Mouse (Mus musculus): Measurements from ENCODE around the gene Zfp799.

The Zfp799 gene

DNA sequence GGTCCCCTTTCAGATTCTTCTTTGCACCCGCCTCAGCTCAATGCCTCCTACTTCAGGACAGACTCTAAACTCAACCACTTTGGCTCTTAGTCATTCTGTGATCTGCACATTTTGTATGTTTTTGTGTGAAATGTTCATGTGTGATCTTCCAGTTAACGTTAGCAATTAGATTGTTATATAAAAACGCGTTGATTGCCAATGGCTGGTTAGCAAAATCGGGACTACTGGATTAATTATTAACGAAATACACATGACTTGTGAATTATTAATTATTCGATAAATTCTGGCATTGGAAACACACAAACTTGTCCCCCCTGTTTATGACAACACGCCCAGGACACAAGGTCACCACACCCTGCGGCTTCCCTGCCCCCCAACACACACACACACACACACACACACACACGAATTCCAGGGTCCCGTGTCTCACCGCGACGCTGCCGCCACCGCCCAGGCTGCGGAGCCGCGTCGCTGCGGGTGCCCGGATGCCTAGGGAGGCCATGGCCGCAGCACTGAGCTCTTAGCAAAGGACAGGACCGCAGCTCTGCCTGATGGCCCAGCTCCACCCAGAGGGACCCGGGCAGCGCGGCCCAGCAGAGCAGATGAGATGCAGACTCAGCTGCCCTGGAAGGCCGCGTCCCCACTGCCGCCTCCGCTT is 42.5 kb downstream of the Zfp799 start:
- in situ Hi-C loops (cut with MseI, MboI), result no loop called here

DNA sequence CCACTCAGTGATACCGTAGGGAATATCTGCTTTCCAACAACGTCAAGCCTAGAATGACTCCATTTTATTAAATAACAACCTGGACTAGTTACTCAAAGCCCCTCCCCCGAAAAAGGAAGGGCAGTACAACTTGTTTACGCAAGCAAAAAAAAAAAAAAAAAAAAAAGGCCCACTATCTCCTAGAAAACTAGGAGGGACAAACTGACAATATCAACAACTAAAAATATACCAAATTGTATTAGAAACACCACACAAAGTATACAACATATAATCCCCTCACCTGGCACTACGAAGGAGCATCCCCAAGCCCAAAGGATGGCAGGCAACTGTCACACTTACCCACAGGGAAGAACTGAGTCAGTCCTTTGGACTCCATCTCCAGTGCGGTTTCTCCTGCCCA is 43.1 kb downstream of the Zfp799 start:
- in situ Hi-C loops (cut with MseI, MboI), result no loop called here

DNA sequence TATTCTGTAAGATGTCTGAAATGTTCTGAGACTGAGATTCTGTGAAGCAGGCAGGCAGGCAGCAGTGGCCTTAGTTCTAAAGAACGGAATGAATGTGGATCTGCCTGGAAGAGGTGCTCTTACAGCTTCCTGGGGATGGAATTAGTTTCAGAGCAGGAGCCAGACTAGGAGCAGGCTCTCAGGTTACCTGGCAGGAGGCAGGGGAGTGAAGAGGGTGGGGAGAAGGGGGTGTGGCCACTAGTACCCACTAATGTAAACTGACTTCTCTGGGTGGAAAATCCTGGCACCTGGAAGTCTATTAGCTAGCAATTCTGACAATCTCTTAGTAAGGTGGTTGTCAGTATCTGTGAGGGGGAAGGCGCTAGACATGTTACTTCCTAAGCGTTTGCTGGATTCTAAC is 44.4 kb downstream of the Zfp799 start:
- in situ Hi-C loops (cut with MseI, MboI), result no loop called here

DNA sequence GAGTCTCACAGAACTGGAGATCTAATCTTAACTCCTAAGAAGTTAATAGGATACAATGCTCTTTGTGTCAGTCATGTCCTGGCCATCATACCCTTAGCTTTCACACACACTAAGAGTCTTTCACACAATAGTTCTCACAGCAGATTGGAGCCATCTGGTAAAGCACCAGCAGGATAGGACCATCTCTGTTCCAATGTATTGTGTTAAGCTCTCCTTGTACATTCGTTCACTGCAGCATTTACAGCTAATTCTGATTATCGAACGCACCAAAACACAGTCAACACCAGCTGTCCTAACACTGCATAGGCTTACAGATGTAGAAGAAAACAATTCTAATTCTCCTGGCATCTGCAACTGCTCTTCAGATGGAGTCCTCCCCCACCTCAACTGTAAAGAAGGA is 52.5 kb downstream of the Zfp799 start:
- in situ Hi-C loops (cut with MseI, MboI), result no loop called here

DNA sequence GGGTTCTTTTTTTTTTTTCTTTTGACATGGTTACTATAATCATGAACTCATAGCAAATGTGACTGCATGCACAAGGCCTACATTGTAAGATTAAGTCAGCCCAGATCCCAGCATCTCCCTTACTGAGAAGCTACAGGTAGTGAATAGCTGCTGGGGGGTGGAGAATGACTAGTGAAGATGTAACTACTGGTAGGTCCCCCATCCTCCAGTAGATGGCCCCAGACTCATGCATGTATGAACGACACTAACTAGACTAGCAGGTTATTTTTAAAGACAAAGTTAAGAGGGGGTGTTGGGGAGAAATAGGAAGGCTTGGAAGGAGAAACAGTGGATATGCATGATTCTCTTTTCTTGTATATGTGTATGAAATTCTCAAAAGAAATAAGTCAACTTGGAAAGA is 58.8 kb downstream of the Zfp799 start:
- in situ Hi-C loops (cut with MseI, MboI), result no loop called here

DNA sequence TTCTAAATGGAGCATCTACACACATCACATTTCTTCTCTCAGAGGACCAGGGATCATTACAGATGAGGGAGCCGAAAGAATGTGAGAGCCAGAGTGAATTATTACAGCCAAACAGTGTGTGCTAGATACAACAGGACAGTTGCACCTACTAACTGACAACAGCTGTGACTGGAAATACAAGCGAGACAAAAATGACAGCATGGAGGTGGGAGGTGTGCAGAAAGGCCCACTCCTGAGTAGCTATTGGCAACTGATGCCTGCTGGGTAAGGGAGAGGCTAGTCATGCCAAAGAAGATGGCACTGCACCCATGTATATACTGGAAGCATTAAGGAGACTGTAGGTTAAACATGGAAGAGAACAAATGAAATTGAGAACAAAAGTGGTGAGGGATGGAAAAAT is 63.6 kb downstream of the Zfp799 start:
- in situ Hi-C loops (cut with MseI, MboI), result no loop called here

Measured in mouse trophoblast stem cell (cell line).